Mouse (Mus musculus): ENCODE results near the gene Lhpp.

GRCm38 (mm10) chr7:132658688-132659087 lies 48.2 kb downstream of the Lhpp start:
- TF ChIP-seq POLR2A (IDR thresholded peaks at IDR 0.05; ENCODE audit: insufficient read length, low read depth) (no peak), E2F4 (IDR thresholded peaks at IDR 0.05; ENCODE audit: insufficient read depth) (no peak), TCF3 (IDR thresholded peaks at IDR 0.05; ENCODE audit: insufficient read length, low read depth) (no peak), USF1 (IDR thresholded peaks at IDR 0.05; ENCODE audit: low read depth) (no peak), CEBPB (IDR thresholded peaks at IDR 0.05; ENCODE audit: insufficient read depth, poor library complexity, severe bottlenecking) (no peak), TCF12 (IDR thresholded peaks at IDR 0.05; ENCODE audit: insufficient read depth, poor library complexity, severe bottlenecking) (no peak), MAX (IDR thresholded peaks at IDR 0.05; ENCODE audit: low read depth) (no peak), POLR2AphosphoS2 (IDR thresholded peaks at IDR 0.05; ENCODE audit: insufficient read length, low read depth) (no peak), MYOD1 (IDR thresholded peaks at IDR 0.05; ENCODE audit: control insufficient read depth in 1 of 3, insufficient read length in 2 of 3, low read depth in 2 of 3) (no peak), REST (IDR thresholded peaks at IDR 0.05; ENCODE audit: insufficient read depth, insufficient read length) (no peak)

All from myocyte (in vitro differentiated cells).